Mouse (Mus musculus) bone marrow, adult 2 months (tissue): ENCODE measurements at regions not wholly inside any gene's neighbourhood (a gene's known extent, or its start where the extent isn't known, plus 50 kb on each side); places are given as distances from the start of the nearest gene placed in this dataset.

Experiments
- CTCF ChIP-seq: fragments of 200-500 bp; IDR thresholded peaks from 2 replicates; pipeline ENCODE4 v1.5.1; 2011; ENCODE audit warnings: low read length, control low read depth; ENCODE audit not compliant: control insufficient read depth, insufficient read depth
- POLR2A ChIP-seq: fragments of 200-500 bp; IDR thresholded peaks from 2 replicates; pipeline ENCODE4 v1.6.1; 2011; ENCODE audit warnings: low read depth, mild to moderate bottlenecking, control low read depth, low read length, borderline replicate concordance; ENCODE audit not compliant: control insufficient read depth

GRCm38 (mm10) chr3:35465956-35466355 lies 287.9 kb upstream of the Atp11b start:
- TF ChIP-seq CTCF (no peak), POLR2A (no peak)
